Mouse (Mus musculus) heart, embryonic 13.5 days (tissue): Measurements from ENCODE around the gene Zfp654. TPM values are rescaled to one million over a fixed set of nuclear protein-coding genes. Genes with fewer than 3 reads are reported as not detected.
"Not testable (repeated sequence)": the region's sequence is repeated elsewhere in the genome, so short reads cannot be mapped to it uniquely, and the experiment has no call there.

Source experiments
- ATAC-seq: fragments of 200-750 bp; cut with Nextera tagmentation; 2 replicates; pipeline ENCODE4 v1.8.0; 2017; ENCODE audit warnings: moderate TSS enrichment; ENCODE audit not compliant: insufficient number of reproducible peaks, low FRiP score, low TSS enrichment; ENCODE audit errors: extremely low read depth
- H3K27ac ChIP-seq: fragments of 300-500 bp; sonication (generic); replicated peaks from 2 replicates; pipeline ENCODE4 v1.5.1; 2015; ENCODE audit warnings: moderate library complexity, mild to moderate bottlenecking, inconsistent platforms
- H3K27me3 ChIP-seq: fragments of 300-500 bp; sonication (generic); replicated peaks from 2 replicates; pipeline ENCODE4 v1.6.1; 2015; ENCODE audit warnings: mild to moderate bottlenecking, inconsistent platforms
- H3K36me3 ChIP-seq: fragments of 300-500 bp; sonication (generic); 2 replicates; pipeline ENCODE4 v1.6.1; 2015; ENCODE audit warnings: mild to moderate bottlenecking, inconsistent platforms
- H3K4me1 ChIP-seq: fragments of 300-500 bp; sonication (generic); 2 replicates; pipeline ENCODE4 v1.6.1; 2015; ENCODE audit warnings: inconsistent platforms
- H3K4me2 ChIP-seq: fragments of 300-500 bp; sonication (generic); 2 replicates; pipeline ENCODE4 v1.6.1; 2015; ENCODE audit warnings: inconsistent platforms, mild to moderate bottlenecking, moderate library complexity
- H3K4me3 ChIP-seq: fragments of 300-500 bp; sonication (generic); 2 replicates; pipeline ENCODE4 v1.5.1; 2015; ENCODE audit warnings: moderate library complexity, mild to moderate bottlenecking, inconsistent platforms
- H3K9ac ChIP-seq: fragments of 300-500 bp; sonication (generic); 2 replicates; pipeline ENCODE4 v1.6.1; 2015; ENCODE audit warnings: inconsistent platforms, mild to moderate bottlenecking, moderate library complexity
- H3K9me3 ChIP-seq: fragments of 300-500 bp; sonication (generic); 2 replicates; pipeline ENCODE4 v1.6.1; 2016; ENCODE audit warnings: inconsistent platforms
- WGBS: fragments of 180-500 bp; shearing (Covaris S2); methylation state at CpG from one replicate; pipeline ENCODE4 v1.1.7; 2015; ENCODE audit warnings: mixed read lengths; 5-methylcytosine and 5-hydroxymethylcytosine counted together
- polyA plus RNA-seq: library from polyadenylated mRNA; unstranded; fragments of >200 nt; fragmentation: Nextera tagmentation; extraction: Ambion mirVana; gene quantifications from 2 replicates; pipeline ENCODE4 v1.2.1, GENCODE M21; 2015

Zfp654 gene
- polyA plus RNA-seq, 1 experiment from 2014 or later, result 5.1 TPM

DNA sequence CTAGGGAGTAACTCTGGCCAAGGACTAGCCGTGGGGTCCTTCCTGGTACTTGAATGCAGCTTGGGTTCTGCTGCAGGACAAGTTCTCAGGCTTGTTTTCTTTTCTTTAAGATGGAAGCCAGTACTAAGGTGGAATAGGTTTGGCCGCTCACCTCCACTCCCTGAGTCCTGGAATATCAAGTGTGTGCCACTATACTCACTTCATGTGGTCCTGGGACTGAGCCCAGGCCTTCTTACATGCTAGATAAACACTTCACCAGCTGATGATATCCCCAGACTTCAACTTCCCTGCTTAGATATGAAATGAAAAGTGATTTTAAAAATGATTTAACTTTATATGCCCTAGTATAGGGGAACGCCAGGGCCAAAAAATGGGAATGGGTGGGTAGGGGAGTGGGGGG, 25.9 kb upstream of the Zfp654 start:
- WGBS, result 81% methylated on average over 3 of the region's 3 CpGs
- no peak overlapping the region for H3K27ac ChIP-seq

DNA sequence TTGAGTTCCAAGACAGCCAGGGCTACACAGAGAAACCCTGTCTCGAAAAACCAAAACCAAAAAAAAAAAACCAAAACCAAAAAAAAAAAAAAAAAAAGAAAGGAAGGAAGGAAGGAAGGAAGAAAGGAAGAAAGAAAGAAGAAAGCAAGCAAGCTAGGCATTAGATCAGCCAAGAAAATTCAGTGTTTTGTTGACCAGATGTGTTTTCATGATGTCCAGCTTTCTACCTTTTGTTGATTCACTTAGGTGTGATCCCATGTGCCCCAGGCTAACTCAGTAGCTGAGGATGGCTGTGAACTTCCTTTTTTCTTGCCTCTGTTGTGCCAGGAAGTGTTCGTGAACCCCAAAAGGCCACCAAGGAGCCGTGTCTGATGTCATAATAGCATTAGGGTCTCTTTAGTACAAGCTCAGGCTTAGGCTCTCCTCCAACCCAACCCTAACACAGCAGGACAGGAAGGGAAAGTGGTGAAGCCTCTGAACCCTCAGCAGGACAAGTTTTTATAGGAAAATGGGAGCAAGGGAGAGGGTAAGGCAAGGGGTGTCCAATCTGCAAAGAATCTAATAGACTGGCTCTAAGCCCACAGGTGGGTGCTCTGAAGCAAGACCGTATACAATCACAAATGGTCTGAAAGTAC, 25.3 kb upstream of the Zfp654 start:
- ATAC-seq, result no peak
- Histone ChIP-seq H3K36me3 (no peaks in the 10 kb centered on the region), H3K9me3 (no peaks in the 10 kb centered on the region), H3K4me1 (no peaks in the 10 kb centered on the region), H3K9ac (no peak overlapping the region), H3K4me2 (no peak overlapping the region), H3K27me3 (no peaks in the 10 kb centered on the region), H3K27ac (no peak overlapping the region), H3K4me3 (no peak overlapping the region)
- 69% methylated on average over 4 of the region's 4 CpGs for WGBS

More for the DNA sequence above, 25.9 kb upstream of the Zfp654 start:
- no peak overlapping the region for H3K4me3 ChIP-seq
- H3K9ac ChIP-seq, result no peak overlapping the region
- no peaks in the 10 kb centered on the region for H3K4me1 ChIP-seq
- no peak overlapping the region for H3K4me2 ChIP-seq
- no peaks in the 10 kb centered on the region for H3K9me3 ChIP-seq
- ATAC-seq, result no peak
- H3K36me3 ChIP-seq, result no peaks in the 10 kb centered on the region
- no peaks in the 10 kb centered on the region for H3K27me3 ChIP-seq

DNA sequence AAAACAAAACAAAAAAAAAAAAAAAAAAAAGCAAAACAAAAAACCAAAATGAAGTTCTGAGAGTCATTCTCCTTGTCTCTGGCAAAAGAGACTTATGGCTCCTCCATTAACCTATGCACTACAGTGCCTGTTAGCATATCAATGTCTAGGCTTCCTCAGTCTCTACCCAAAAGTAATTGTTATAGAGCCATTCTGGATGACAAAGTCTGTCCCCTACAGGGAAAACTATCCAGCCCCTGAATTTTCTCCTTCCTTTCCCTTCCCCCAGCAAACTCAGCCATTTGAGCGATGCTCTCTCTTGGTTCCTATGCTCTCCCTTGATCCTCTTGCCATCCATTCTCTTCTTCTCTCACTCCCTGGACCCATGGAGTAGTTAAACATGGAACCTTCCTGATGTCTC, 24.4 kb upstream of the Zfp654 start:
- Histone ChIP-seq H3K36me3 (no peaks in the 10 kb centered on the region), H3K4me1 (no peaks in the 10 kb centered on the region), H3K27ac (no peak overlapping the region), H3K4me2 (no peak overlapping the region), H3K9ac (no peak overlapping the region), H3K27me3 (no peaks in the 10 kb centered on the region), H3K9me3 (no peaks in the 10 kb centered on the region), H3K4me3 (no peak overlapping the region)
- WGBS, result 91% methylated on average over 1 of the region's 1 CpGs
- no peak for ATAC-seq

DNA sequence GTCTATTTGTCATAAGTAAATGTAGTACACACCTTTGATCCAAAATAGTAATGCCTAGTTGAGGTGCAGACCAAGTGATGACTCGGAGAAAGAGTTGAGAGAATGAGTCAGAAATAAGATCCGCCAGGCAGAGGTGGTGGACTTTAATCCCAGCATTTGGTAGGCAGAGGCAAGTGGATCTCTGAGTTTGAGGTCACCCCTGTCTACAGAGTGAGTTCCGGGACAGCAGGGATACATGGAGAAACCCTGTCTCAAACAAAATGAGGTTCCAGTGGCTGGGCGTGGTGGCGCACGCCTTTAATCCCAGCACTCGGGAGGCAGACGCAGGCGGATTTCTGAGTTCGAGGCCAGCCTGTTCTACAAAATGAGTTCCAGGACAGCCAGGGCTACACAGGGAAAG, 23.9 kb upstream of the Zfp654 start:
- Histone ChIP-seq H3K27me3 (no peaks in the 10 kb centered on the region), H3K9me3 (no peaks in the 10 kb centered on the region), H3K4me1 (no peaks in the 10 kb centered on the region), H3K27ac (no peak overlapping the region), H3K4me3 (no peak overlapping the region), H3K4me2 (no peak overlapping the region), H3K36me3 (no peaks in the 10 kb centered on the region), H3K9ac (no peak overlapping the region)
- 91% methylated on average over 10 of the region's 10 CpGs for WGBS
- ATAC-seq, result no peak

DNA sequence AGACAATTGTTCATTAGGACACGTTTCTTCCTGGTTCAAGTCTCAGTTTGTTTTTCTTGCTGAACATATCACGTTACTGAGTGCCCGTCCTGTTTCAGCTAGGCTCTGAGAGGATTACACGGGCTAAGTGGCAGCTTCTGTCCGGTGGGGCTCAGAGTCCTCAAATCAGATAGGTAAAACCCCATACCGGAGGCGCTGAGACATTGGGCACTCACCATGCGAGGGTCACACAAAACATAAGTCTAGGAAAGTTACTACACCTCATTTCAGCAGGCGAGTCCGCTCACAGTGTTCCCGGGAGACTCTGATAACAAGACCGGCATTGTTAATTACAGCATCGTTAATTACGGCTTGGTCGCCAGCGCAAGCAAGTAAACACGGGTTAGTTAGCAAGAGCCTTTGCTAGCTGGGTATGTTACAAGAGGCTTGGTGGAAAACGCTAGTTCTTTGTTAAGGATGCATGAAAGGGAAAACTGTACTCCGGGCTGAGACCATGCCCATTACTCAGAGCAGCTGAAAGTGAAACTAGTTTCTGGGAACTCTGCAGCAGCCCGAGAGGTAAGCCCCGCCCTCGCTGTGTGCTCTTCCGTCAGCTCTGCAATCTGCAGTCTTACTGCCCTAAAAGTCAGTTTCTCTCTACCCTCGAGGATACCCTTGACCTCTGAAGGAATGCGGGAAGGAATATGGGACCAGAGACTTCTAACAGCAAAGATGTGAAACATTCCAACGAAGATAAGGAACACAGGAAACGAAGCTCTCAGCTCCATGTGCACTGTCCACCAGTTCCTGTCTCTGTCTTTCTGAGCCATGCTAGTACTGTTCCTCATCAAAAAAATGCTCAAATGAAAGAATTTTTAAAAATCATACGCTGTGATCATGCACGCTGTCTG, 22.2 kb upstream of the Zfp654 start:
- Histone ChIP-seq H3K27me3 (no peaks in the 10 kb centered on the region), H3K9me3 (no peaks in the 10 kb centered on the region), H3K4me3 (peak overlapping the region; percentile 82), H3K4me2 (peak overlapping the region; percentile 76), H3K4me1 (no peaks in the 10 kb centered on the region), H3K36me3 (no peaks in the 10 kb centered on the region), H3K9ac (peak overlapping the region; percentile 89), H3K27ac (peak overlapping the region; percentile 94)
- 3% methylated on average over 29 of the region's 29 CpGs for WGBS
- ATAC-seq, result peak; percentile 84

DNA sequence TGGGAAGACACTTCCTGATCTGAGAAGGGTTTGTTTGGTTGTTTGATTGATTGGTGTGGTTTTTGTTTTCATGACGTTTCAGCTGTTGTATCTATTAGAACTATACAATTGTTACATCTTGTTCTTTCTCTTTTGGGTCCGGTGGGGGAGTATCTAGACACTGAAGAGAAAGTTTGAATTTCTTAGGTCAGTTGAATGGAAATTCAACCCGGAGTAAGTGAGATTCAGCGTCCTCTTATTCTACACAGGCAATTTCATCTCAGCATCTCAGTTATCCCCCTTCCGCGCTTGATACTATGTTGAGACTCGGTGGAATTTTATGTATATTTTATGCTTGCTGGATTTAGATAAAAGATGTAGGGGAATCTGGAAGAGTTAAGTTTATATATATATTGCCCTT, 21.4 kb upstream of the Zfp654 start:
- Histone ChIP-seq H3K27ac (no peak overlapping the region; the same call in 1 of the 2 replicates), H3K4me1 (no peaks in the 10 kb centered on the region), H3K9me3 (no peaks in the 10 kb centered on the region), H3K36me3 (no peaks in the 10 kb centered on the region), H3K4me3 (peak overlapping the region; percentile 82), H3K27me3 (no peaks in the 10 kb centered on the region), H3K4me2 (peak overlapping the region; percentile 76), H3K9ac (peak overlapping the region; percentile 75)
- ATAC-seq, result no peak
- WGBS, result 7% methylated on average over 7 of the region's 7 CpGs

DNA sequence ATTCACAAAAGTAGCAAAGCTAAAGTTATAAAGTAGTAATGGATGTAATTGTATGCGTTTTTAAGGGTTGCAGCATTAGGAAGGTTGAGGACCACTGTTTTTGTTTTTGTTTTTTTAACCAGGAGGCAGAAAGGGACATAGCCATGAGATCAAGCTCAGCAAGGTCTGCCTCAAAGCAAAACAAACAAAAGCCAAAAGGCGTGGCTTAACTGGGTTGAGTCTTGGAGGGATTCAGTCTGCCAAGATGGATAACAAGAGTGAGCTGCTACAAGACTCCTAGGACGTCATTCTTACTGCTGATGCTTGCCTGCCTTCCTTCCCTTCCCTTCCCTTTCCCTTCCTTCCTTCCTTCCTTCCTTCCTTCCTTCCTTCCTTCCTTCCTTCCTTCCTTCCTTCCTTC, 20.8 kb upstream of the Zfp654 start:
- H3K27me3 ChIP-seq, result no peaks in the 10 kb centered on the region
- no peaks in the 10 kb centered on the region for H3K4me1 ChIP-seq
- H3K4me2 ChIP-seq, result no peak overlapping the region
- no peaks in the 10 kb centered on the region for H3K9me3 ChIP-seq
- H3K27ac ChIP-seq, result no peak overlapping the region
- no peak overlapping the region for H3K9ac ChIP-seq
- WGBS, result 31% methylated on average over 3 of the region's 3 CpGs
- no peak for ATAC-seq
- 0 out of 2 replicates have a peak overlapping the region, but pooled peaks have one; percentile 4 for H3K4me3 ChIP-seq
- H3K36me3 ChIP-seq, result no peaks in the 10 kb centered on the region

DNA sequence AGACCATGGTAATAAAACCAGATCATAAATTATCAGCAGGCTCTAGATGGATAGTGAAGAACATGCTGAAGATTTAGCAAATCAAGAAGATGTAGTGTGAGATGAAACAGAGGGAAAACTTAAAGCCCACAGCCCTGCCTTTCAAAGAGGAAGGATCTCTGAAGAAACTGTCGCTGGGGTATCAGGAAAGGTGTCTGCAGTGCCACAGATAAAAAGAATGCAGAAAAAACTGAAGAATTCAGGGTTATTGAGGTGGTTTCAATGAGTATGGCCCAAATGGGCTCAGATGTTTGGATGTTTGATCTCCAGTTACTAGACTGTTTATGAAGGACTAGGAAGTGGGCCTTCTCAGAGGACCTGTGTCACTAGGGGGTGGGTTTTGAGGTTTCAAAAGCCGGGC, 18.2 kb upstream of the Zfp654 start:
- ATAC-seq, result no peak
- H3K4me1 ChIP-seq, result no peaks in the 10 kb centered on the region
- H3K4me3 ChIP-seq, result no peak overlapping the region
- no peaks in the 10 kb centered on the region for H3K9me3 ChIP-seq
- no peak overlapping the region for H3K27ac ChIP-seq
- H3K4me2 ChIP-seq, result no peak overlapping the region
- H3K27me3 ChIP-seq, result no peaks in the 10 kb centered on the region
- no peaks in the 10 kb centered on the region for H3K36me3 ChIP-seq
- WGBS, result 63% methylated on average over 2 of the region's 2 CpGs
- no peak overlapping the region for H3K9ac ChIP-seq

DNA sequence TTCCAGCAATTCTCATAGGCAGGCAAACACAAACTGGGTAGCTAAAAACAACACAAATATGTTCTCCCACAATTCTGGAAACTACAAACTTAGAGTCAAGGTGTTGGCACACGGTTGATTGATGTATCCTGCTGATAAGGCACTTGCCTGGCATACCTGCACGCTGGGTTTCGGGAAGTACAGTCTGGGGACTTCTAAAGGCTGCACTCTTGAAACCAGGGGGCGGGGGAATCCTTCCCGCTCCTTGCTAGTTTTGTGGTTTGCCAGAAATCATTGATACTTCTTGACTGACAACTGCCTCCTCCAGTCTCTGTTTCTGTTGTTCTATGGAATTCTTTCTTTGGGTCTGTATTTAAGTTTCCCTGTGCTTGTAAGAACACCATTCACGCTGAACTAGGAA, 17.2 kb upstream of the Zfp654 start:
- Histone ChIP-seq H3K27ac (no peak overlapping the region), H3K9me3 (no peaks in the 10 kb centered on the region), H3K27me3 (no peaks in the 10 kb centered on the region), H3K4me2 (no peak overlapping the region), H3K4me3 (no peak overlapping the region), H3K9ac (no peak overlapping the region), H3K36me3 (no peaks in the 10 kb centered on the region), H3K4me1 (no peaks in the 10 kb centered on the region)
- 63% methylated on average over 6 of the region's 6 CpGs for WGBS
- ATAC-seq, result no peak

DNA sequence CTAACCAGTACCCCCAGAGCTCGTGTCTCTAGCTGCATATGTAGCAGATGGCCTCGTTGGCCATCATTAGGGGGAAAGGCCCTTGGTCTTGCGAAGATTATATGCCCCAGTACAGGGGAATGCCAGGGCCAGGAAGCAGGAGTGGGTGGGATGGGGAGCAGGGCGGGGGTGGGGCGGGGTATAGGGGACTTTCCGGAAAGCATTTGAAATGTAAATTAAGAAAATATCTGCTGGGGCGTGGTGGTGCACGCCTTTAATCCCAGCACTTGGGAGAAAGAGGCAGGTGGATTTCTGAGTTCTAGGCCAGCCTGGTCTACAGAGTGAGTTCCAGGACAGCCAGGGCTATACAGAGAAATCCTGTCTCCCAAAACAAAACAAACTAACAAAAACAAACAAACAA, 14.4 kb upstream of the Zfp654 start:
- not testable (repeated sequence) for H3K27ac ChIP-seq, H3K9me3 ChIP-seq, H3K4me2 ChIP-seq, ATAC-seq, H3K9ac ChIP-seq, H3K36me3 ChIP-seq, H3K4me1 ChIP-seq, H3K4me3 ChIP-seq, H3K27me3 ChIP-seq
- WGBS, result 82% methylated on average over 8 of the region's 8 CpGs

DNA sequence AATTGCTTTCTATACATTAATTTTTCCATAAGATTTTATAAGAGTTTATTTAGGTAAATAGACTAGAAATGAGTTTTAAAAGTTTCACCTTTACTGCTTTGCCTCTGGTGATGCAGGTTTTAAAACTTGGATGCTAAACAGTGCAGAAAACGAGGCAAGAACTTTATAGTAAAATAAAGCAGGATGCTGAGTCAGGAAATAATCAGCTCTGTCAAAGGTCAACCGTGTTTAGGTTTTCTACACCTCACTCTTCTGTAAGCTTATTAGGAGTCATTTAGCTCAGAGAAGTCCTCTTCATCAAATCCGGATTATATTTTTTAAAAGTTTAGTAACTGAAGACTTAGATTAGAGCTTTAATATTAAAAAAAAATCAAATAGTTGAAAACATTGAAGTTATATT, 5.5 kb upstream of the Zfp654 start:
- ATAC-seq, result no peak

DNA sequence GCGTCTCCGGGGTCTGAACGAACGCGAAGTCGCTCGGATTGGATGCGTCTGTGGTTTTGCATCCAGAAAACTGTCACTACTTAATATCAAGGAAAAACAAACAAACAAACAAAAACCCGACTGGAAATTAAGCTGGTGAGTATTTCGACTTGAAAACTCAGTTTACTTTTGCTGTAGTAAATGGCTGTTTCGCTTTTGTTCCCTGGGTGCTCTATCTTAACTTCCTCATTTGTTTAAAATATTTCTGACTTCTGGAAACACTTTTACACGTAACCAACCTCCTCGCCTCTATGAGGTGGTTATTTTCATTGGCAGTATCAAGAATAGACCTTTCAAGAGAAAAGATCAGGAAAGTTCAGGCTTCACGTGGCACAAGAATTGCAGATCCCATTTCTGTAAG, 1.4 kb upstream of the Zfp654 start:
- peak overlapping the region; percentile 99 for H3K27ac ChIP-seq
- H3K36me3 ChIP-seq, result peaks cover 38% of the 10 kb centered on the region
- H3K9me3 ChIP-seq, result no peaks in the 10 kb centered on the region
- H3K27me3 ChIP-seq, result no peaks in the 10 kb centered on the region
- peaks cover 29% of the 10 kb centered on the region for H3K4me1 ChIP-seq
- WGBS, result 4% methylated on average over 14 of the region's 14 CpGs
- H3K4me3 ChIP-seq, result peak overlapping the region; percentile 95
- no peak for ATAC-seq
- peak overlapping the region; percentile 97 for H3K9ac ChIP-seq
- peak overlapping the region; percentile 76 for H3K4me2 ChIP-seq

More for the DNA sequence above, 5.5 kb upstream of the Zfp654 start:
- no peak overlapping the region for H3K27ac ChIP-seq
- no peak overlapping the region for H3K4me2 ChIP-seq
- no peaks in the 10 kb centered on the region for H3K27me3 ChIP-seq
- 81% methylated on average over 3 of the region's 3 CpGs for WGBS
- peaks cover 43% of the 10 kb centered on the region for H3K36me3 ChIP-seq
- no peak overlapping the region for H3K9ac ChIP-seq
- no peaks in the 10 kb centered on the region for H3K9me3 ChIP-seq
- no peak overlapping the region for H3K4me3 ChIP-seq
- peaks cover 21% of the 10 kb centered on the region for H3K4me1 ChIP-seq
